Mouse (Mus musculus) adrenal gland, postnatal 36 days (tissue): ENCODE measurements around the gene Gtdc1. TPM values are rescaled to one million over a fixed set of nuclear protein-coding genes. Genes with fewer than 3 reads are reported as not detected.

Experiments
- DNase-seq, 2 experiments: peaks; one replicate each; pipeline ENCODE4 v3.0.0; 2021; ENCODE audit warnings: mixed read lengths in 1 of 2
- total RNA-seq, 2 experiments: library from RNA; stranded (reverse); gene quantifications; 2 replicates each; pipeline ENCODE4 v1.2.3; 2021

The Gtdc1 gene
- total RNA-seq, 2 experiments from 2014 or later: 13.3 to 13.9 TPM

DNA sequence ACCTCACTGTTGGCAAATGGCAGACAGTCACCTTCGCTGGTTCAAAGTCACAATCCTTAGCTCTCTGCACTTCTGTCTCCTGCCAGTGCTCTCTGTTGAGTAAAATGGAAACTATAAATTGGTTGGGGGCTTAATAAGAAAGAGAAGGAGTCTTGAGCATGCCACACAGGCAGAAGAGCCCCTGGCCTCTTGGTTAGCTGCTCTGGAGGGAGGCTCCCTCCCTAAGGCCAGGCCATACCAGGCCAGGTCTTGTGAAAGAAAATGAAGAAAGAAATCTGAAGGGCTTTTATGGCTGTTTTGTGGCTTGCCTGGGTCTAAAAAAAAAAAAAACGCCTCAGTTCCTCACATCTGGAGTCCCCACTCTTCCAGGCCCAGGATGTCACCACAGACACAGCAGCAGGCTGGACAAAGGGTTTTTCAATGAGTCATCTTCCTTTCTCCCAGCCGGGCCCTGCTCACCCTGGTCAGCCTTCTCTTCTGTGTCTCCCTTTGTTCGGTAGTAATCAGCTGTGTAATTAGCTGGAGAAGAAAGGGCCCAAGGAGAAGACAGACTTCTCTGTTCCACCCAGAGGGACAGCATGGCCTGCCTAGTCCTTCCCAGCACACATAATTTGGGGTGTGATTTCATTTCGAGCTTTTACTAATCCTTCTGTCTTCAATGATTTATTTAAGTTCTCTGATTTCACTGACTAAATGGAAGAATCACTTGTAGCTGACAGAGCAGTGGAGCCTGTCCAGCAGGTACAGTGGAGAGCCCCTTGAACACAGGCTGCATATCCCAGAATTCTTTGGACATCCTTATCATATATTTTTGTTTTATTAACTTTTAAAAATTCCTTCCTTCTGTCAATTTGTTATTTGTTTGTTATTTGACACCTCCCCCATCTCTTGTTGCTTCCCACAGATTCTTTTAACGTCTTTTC lies 401.1 kb downstream of the Gtdc1 start:
- peak; percentile 22 to 48 for DNase-seq

DNA sequence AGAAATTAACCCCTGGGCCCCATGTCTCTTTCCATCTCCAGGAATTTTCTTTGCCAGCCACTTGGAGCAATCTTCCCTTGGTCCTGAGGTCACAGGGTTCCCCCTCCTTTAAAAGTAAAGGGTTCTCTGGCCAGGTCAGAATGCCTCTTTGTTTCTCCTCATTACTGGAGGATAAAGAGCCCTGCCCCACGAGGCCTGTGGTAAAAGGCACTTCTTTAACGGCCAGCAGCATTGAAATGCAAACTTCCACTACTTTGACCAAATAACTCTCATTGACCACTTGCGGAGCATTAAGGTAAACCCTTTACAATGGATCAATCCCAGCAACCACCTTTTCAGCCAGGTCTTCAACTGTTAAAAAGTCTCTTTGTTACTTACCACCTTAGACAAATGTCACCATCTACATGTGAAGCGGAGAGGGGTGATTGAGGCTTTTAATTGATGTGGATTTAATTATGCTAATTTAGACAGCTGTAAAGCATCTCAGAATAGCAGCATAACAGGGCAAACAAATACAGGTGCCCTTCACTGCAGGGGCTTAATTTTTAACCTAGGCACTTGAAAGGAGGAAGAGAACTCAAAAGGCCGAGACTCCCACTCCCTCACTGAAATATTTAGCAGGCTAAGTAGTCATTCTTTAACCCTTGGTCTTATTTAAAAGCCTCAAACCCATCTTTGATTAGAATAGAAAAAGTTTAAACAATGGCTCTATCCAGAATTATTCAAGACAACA lies 402.1 kb downstream of the Gtdc1 start:
- DNase-seq: no peak

DNA sequence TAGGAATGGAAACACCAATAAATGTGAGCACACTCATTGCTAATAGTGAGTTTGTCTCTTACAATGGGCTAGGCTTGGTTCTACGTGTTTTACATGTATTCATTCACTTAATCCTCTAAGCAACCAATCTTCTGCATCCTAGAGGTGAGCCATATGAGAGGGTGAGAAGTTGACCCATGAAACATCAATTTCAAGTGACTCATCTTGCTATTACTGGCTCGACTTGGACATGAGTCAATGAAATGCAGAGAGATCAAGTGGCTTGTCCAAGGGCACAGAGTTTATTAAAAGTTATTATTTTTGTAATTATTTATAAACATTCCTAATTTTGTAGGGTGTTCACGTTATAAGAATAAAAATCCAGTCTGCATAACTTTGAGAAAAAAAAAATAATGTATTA lies 408.2 kb downstream of the Gtdc1 start:
- DNase-seq: peak in 1 of 2 experiments; percentile 8

DNA sequence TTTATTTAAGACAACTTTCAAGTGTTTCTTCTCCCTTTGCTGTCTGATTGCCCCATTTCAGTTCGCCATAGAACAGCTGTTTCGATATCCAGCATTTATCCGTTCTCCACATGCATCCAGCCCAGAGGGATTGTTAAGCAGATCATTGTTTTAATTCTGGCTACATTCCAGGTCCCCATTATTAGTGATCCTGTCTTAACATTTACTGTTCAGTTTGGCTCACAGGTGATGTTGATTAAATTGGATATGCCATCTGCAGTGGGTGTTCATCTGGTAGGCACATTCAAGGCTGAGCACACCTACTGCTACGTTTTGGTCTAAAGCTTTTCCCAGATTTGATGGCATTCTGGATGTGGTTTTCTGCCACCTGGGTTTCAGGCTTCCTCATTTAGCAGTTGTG lies 409.4 kb downstream of the Gtdc1 start:
- DNase-seq: no peak

Other genes with a start within 250 kb of the Gtdc1 start
- gene Zeb2, start 189.7 kb upstream of the Gtdc1 start, total RNA-seq: 100 to 1,000 TPM; 173 to 184 TPM